Mouse (Mus musculus): ENCODE results near the gene Dnajc28. TPM values are rescaled to one million over a fixed set of nuclear protein-coding genes. Genes with fewer than 3 reads are reported as not detected.

The Dnajc28 gene
- polyA plus RNA-seq, 1 experiment from 2014 or later = 3.3 TPM

DNA sequence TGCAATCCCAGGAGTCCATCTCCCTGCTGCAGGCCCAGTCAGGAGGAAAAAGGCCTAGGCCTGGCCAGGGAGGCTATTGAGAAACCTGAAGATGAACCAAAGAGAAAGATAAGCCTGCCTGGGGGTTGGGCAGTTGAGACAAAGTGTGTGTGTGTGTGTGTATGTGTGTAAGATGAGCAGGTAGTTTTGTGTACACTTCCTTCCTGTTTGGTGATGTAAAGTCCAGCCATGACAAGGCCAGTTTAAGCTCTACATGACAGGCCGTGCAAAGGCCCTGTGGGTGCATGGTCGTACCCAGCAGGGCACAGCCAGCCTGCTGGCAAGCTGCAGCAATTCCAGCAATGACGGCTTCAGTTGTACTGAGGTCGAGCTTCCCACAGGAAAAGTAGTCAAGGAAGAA is 10.9 kb upstream of the Dnajc28 start:
- Histone ChIP-seq H3K4me3 (replicated peaks) (no peak overlapping the region), H3K4me2 (no peak overlapping the region), H3K36me3 (peaks cover 42% of the 10 kb centered on the region; the same call in 1 of the 2 replicates), H3K9ac (no peak overlapping the region), H3K9me3 (no peaks in the 10 kb centered on the region), H3K27ac (no peak overlapping the region), H3K4me1 (no peaks in the 10 kb centered on the region), H3K27me3 (replicated peaks) (no peaks in the 10 kb centered on the region)
- ATAC-seq (ENCODE audit: insufficient read depth, low FRiP score, low read depth) = no peak
- WGBS = 90% methylated on average over 4 of the region's 4 CpGs

DNA sequence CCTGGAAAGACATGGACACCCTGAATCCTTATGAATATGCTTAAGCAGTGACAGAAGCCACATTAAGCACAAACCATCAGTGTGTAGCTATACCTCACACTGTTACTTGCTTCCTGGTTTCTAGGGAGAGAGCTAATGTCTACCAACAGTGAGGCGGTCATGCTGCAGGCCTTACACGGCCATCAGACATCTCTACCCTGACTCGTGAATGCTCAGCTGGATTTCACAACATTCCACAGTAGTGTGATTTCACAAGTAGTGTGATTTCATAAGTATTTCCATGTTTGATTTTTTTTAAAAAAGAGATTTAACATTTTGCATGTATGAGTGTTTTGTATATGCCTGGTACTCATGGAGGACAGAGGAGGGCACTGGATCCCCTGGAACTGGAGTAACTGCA is 9.8 kb upstream of the Dnajc28 start:
- H3K9ac ChIP-seq = no peak overlapping the region
- ATAC-seq (ENCODE audit: insufficient read depth, low FRiP score, low read depth) = no peak
- no peak overlapping the region for H3K27ac ChIP-seq
- 0 out of 2 replicates have a peak, but pooled peaks cover 47% of the 10 kb centered on the region for H3K36me3 ChIP-seq
- 88% methylated on average over 3 of the region's 3 CpGs for WGBS
- no peaks in the 10 kb centered on the region for H3K4me1 ChIP-seq
- H3K9me3 ChIP-seq = no peaks in the 10 kb centered on the region
- H3K27me3 ChIP-seq (replicated peaks) = no peaks in the 10 kb centered on the region
- no peak overlapping the region for H3K4me3 ChIP-seq (replicated peaks)
- no peak overlapping the region for H3K4me2 ChIP-seq

DNA sequence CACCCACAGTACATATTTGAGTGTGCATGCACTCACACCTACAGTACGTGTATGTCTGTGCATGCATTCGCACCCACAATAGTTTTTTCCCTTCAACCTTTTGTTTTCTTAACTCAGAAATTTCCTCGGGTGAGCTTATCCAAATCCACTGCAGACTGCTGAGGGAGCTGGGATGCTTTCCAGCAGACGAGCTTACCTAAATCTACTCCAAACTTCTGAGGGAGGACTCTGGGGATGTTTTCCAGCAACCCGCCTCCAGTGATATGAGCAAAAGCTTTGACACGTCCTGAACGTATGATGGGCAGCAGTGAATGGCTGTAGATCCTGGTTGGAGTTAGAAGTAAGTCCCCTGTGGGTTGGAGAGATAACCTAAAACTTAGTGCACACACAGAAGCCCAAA is 9.0 kb upstream of the Dnajc28 start:
- no peak overlapping the region for H3K27ac ChIP-seq
- no peak overlapping the region for H3K4me3 ChIP-seq (replicated peaks)
- H3K9me3 ChIP-seq = no peaks in the 10 kb centered on the region
- H3K9ac ChIP-seq = no peak overlapping the region
- 86% methylated on average over 7 of the region's 7 CpGs for WGBS
- peaks cover 51% of the 10 kb centered on the region; the same call in 1 of the 2 replicates for H3K36me3 ChIP-seq
- no peaks in the 10 kb centered on the region for H3K4me1 ChIP-seq
- H3K27me3 ChIP-seq (replicated peaks) = no peaks in the 10 kb centered on the region
- no peak for ATAC-seq (ENCODE audit: insufficient read depth, low FRiP score, low read depth)
- H3K4me2 ChIP-seq = no peak overlapping the region

DNA sequence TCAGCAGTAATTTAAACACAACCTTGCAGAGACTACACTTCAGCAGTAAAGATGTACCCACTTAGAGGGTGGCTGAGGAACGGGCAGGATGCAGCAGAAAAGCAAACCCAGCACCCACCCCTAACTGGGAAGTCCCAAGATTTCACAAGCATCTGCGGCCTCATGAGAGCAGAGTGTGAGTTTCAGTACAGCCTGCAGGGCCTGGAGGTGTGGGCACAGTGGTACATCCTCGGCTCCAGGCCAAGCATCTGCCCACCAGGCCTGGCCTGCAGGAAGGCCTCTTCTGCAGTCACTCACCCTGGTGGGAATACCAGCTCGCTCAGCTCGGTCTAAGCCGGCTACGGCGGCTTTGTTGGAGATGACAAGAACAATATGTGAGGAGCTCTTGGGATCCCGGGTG is 4.2 kb upstream of the Dnajc28 start:
- no peaks in the 10 kb centered on the region for H3K27me3 ChIP-seq (replicated peaks)
- H3K4me3 ChIP-seq (replicated peaks) = no peak overlapping the region
- whole genome bisulfite sequencing = 90% methylated on average over 9 of the region's 9 CpGs
- H3K9me3 ChIP-seq = no peaks in the 10 kb centered on the region
- no peak overlapping the region for H3K27ac ChIP-seq
- no peaks in the 10 kb centered on the region; the same call in 1 of the 2 replicates for H3K4me1 ChIP-seq
- no peak for ATAC-seq (ENCODE audit: insufficient read depth, low FRiP score, low read depth)
- H3K9ac ChIP-seq = no peak overlapping the region
- peaks cover 47% of the 10 kb centered on the region for H3K36me3 ChIP-seq
- no peak overlapping the region for H3K4me2 ChIP-seq

DNA sequence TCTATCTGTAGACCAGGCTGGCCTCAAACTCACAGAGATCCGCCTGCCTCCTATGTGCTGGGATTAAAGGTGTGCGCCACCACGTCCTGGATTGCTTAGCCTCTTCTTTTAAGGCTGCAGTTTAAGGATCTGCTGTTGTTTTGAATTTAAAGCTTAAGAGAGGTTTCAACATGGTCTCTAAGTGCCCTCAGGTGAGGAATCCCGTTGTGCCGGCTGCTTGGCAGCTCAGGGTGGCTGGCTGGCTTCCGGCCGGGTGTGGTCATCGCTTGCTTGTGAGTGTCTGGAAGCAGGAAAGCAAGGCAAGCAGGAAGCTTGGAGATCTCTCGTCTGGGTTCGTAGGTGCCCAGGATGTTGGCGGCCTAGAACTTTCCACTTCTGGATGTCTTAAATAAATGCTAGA is 2.2 kb upstream of the Dnajc28 start:
- peaks cover 34% of the 10 kb centered on the region for H3K36me3 ChIP-seq
- H3K4me1 ChIP-seq = no peaks in the 10 kb centered on the region; the same call in 1 of the 2 replicates
- 87% methylated on average over 11 of the region's 11 CpGs for WGBS
- ATAC-seq (ENCODE audit: insufficient read depth, low FRiP score, low read depth) = no peak
- no peak overlapping the region for H3K9ac ChIP-seq
- no peak overlapping the region for H3K4me2 ChIP-seq
- no peak overlapping the region for H3K4me3 ChIP-seq (replicated peaks)
- H3K27ac ChIP-seq = no peak overlapping the region
- H3K27me3 ChIP-seq (replicated peaks) = no peaks in the 10 kb centered on the region
- no peaks in the 10 kb centered on the region for H3K9me3 ChIP-seq

DNA sequence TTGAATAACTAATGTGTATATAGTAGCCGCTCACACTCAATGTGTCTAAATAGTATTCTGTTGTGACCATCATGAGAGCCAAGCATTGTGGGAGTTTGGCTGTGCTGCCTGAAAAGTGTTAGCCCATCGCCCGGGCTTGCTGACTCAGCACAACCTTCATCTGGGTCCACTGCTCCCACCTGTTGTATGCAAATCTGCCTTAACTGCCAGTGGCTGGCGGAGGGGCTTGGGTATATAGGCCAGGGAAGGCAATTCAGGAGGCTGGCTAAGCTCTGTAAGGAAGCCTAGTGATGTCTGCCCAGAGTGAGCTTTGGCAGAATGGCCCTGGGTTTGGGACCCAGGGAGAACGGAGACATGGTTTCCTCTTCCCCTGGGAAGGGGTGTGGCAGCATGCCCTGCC is 1.4 kb upstream of the Dnajc28 start:
- no peak for ATAC-seq (ENCODE audit: insufficient read depth, low FRiP score, low read depth)
- H3K9ac ChIP-seq = no peak overlapping the region
- WGBS = 85% methylated on average over 5 of the region's 5 CpGs
- H3K4me1 ChIP-seq = no peaks in the 10 kb centered on the region; the same call in 1 of the 2 replicates
- H3K4me3 ChIP-seq (replicated peaks) = no peak overlapping the region
- no peak overlapping the region for H3K27ac ChIP-seq
- no peaks in the 10 kb centered on the region for H3K27me3 ChIP-seq (replicated peaks)
- H3K4me2 ChIP-seq = no peak overlapping the region
- peaks cover 34% of the 10 kb centered on the region for H3K36me3 ChIP-seq
- no peaks in the 10 kb centered on the region for H3K9me3 ChIP-seq

DNA sequence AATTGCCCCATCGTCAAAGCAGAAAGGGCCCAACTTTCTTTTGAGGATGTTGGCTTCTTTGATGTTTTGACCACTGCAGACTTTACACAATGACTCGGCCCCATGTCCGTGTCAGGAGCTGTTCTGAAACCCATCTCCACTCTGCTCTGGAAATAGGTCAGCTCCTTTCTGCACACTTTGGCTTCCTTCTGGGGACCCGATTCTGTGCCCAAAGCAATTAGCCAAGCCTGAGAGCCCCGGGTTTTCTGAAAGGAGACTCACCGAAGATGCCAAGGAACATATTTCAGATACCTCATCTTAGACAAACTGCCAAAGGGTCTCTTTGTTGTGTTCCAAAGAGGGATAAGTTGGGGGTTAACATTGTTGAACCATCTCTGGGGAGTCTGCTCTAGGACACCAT is 4.3 kb downstream of the Dnajc28 start:
- WGBS = 77% methylated on average over 6 of the region's 6 CpGs
- Histone ChIP-seq H3K4me3 (replicated peaks) (no peak overlapping the region), H3K9ac (no peak overlapping the region), H3K27ac (no peak overlapping the region), H3K4me2 (no peak overlapping the region), H3K9me3 (no peaks in the 10 kb centered on the region), H3K36me3 (no peaks in the 10 kb centered on the region), H3K27me3 (replicated peaks) (no peaks in the 10 kb centered on the region), H3K4me1 (no peaks in the 10 kb centered on the region; the same call in 1 of the 2 replicates)
- no peak for ATAC-seq (ENCODE audit: insufficient read depth, low FRiP score, low read depth)

DNA sequence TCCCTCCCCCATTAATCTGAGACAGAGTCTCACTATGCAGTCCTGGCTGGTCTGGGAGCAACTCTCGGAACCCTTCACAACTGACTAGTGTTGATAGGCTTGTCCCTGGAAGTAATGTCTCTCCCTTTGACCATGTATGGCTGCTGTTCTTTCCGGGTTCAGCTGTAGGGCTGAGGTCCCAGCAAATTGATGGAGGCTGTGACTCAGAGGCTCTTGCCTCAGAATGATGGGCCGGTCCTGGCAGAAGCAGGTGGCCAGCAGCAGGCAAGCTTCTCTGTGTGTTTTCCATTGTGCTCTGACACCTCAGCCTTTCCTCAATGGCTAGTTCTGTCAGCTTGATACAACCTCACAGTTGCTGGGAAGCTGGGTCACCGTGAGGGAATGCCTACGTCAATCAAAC is 6.3 kb downstream of the Dnajc28 start:
- Histone ChIP-seq H3K27ac (no peak overlapping the region), H3K4me2 (no peak overlapping the region), H3K4me1 (no peaks in the 10 kb centered on the region), H3K36me3 (no peaks in the 10 kb centered on the region), H3K9me3 (no peaks in the 10 kb centered on the region), H3K4me3 (replicated peaks) (no peak overlapping the region), H3K9ac (no peak overlapping the region), H3K27me3 (replicated peaks) (no peaks in the 10 kb centered on the region)
- no peak for ATAC-seq (ENCODE audit: insufficient read depth, low FRiP score, low read depth)
- WGBS = 60% methylated on average over 5 of the region's 5 CpGs

DNA sequence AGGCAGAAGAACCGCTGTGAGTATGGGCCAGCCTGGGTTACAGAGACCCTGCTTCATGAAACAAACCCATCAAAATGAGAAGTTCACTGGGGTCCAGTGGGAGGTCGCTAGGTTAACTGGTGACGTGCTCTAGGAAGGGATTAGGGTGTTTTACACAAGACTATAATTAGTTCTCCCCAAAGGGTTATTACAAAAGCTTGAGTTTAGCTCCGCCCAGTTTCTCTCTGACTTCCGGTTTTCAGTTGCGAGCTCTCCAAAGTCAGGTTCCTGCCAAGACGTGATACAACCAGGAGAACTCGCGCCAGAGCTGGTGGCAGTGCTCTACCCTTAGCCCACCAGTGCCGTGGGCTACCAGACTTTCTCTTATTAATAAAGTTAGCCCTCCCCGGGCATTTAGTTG is 7.6 kb downstream of the Dnajc28 start:
- Histone ChIP-seq H3K36me3 (no peaks in the 10 kb centered on the region), H3K4me3 (replicated peaks) (no peak overlapping the region), H3K4me1 (no peaks in the 10 kb centered on the region), H3K9me3 (no peaks in the 10 kb centered on the region), H3K27ac (no peak overlapping the region), H3K9ac (no peak overlapping the region), H3K27me3 (replicated peaks) (no peaks in the 10 kb centered on the region), H3K4me2 (no peak overlapping the region)
- WGBS = 70% methylated on average over 11 of the region's 11 CpGs
- ATAC-seq (ENCODE audit: insufficient read depth, low FRiP score, low read depth) = no peak

DNA sequence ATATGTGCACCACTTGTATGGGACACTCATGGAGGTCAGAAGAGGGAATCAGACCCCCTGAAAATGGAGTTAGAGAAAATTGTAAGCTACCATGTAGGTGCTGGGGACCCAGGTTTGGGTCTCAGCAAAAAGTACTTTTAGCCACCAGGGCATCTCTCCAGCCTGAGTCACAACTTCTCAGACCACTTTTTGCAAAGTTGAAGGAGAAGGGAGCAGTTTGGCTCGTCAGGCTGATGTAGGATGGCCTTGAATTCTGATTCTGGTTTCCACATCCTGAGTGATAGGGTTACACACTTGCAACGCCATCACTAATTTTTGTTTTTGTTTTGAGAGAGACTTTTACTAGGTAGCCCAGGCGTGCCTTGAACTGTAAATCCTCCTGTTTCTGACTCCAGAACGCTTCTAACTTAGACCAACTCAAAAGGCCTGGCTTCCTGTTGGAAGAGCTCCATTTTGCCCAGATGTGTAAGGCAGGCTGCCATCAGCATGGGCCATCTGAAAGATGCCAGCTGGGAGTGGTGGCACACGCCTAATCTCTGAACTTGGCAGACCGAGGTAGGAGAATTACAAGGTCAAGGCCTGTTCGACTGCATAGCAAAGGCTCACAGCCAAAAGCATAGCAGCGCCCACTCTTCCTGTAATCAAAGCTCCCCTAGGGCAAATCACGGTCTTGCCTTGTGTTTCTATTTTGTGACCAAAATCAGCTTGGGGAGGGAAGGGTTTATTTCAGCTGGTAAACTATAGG is 9.2 kb downstream of the Dnajc28 start:
- Histone ChIP-seq H3K9me3 (no peaks in the 10 kb centered on the region), H3K4me1 (no peaks in the 10 kb centered on the region)

DNA sequence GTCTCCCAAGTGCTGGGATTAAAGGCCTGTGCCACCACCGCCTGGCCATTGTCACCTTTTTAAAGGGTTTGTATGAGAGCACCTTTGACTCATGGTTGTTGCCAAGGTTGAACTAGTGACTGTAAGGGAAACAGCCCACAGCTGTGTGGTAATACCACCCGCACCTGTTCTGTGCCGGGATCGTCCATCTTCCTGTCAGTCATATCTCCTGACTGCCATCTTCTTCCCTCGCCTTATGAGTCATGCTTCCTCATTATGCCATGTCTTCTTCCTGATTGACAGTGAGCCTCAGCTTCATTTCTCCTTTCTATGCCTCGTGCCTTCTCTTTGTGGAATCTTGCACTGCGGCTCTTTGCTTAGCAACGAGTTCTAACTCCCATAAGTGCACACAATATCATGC is 11.9 kb downstream of the Dnajc28 start:
- Histone ChIP-seq H3K36me3 (no peaks in the 10 kb centered on the region), H3K9me3 (no peaks in the 10 kb centered on the region), H3K4me1 (no peaks in the 10 kb centered on the region), H3K4me2 (no peak overlapping the region), H3K27me3 (replicated peaks) (no peaks in the 10 kb centered on the region), H3K4me3 (replicated peaks) (no peak overlapping the region), H3K27ac (no peak overlapping the region), H3K9ac (no peak overlapping the region)
- WGBS = 80% methylated on average over 8 of the region's 8 CpGs
- no peak for ATAC-seq (ENCODE audit: insufficient read depth, low FRiP score, low read depth)

More for the DNA sequence above, 9.2 kb downstream of the Dnajc28 start:
- Histone ChIP-seq H3K27ac (no peak overlapping the region), H3K9ac (no peak overlapping the region), H3K4me3 (replicated peaks) (no peak overlapping the region), H3K4me2 (no peak overlapping the region), H3K27me3 (replicated peaks) (no peaks in the 10 kb centered on the region), H3K36me3 (no peaks in the 10 kb centered on the region)
- 63% methylated on average over 9 of the region's 9 CpGs for WGBS
- ATAC-seq (ENCODE audit: insufficient read depth, low FRiP score, low read depth) = no peak

DNA sequence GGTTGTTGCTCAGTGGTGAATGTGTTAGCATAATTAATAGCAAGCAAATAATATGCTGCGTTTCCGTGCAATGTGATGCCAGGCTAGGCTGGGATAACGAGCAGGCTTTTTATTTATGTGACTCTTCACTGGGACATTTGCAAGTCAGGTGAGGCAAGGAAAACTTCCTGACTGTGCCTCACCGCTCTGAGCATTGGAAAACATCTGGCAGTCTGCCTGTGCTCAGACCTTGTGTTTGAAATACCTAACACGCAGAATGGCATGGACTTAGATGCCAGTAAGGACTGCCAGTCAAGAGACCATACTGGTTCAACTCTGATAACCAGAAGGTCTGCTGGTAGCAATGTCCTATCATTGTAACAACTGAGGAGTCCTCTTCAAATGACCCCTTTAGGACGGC is 13.7 kb downstream of the Dnajc28 start:
- Histone ChIP-seq H3K27me3 (replicated peaks) (no peaks in the 10 kb centered on the region), H3K4me2 (no peak overlapping the region), H3K36me3 (no peaks in the 10 kb centered on the region), H3K27ac (no peak overlapping the region), H3K9ac (no peak overlapping the region), H3K9me3 (no peaks in the 10 kb centered on the region), H3K4me1 (no peaks in the 10 kb centered on the region), H3K4me3 (replicated peaks) (no peak overlapping the region)
- ATAC-seq (ENCODE audit: insufficient read depth, low FRiP score, low read depth) = no peak
- WGBS = 82% methylated on average over 6 of the region's 6 CpGs

DNA sequence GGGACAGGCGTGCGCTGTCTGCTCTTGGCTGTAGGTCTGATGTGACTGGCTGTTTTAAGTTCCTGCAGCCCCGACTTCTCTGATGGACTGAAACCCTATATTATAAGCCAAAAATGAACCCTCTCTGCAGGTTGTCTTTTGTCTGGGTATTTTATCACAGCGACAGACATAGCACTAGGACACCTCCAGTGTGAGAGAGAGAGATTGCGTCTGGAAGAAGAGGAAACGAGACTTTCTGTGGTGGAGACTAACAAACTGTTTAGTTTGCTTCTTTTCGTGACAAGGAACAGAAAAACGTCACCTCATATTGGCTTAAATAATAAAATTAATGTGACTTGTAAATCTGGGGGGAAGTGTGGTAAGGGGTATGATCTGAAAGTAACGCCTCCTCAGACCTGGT is 17.1 kb downstream of the Dnajc28 start:
- Histone ChIP-seq H3K27me3 (replicated peaks) (no peaks in the 10 kb centered on the region), H3K4me2 (no peak overlapping the region), H3K4me1 (no peaks in the 10 kb centered on the region), H3K27ac (no peak overlapping the region), H3K9me3 (no peaks in the 10 kb centered on the region), H3K9ac (no peak overlapping the region), H3K36me3 (no peaks in the 10 kb centered on the region), H3K4me3 (replicated peaks) (no peak overlapping the region)
- WGBS = 44% methylated on average over 9 of the region's 9 CpGs
- ATAC-seq (ENCODE audit: insufficient read depth, low FRiP score, low read depth) = no peak

All from stomach, embryonic 15.5 days (tissue).